Mouse (Mus musculus) small intestine, adult 2 months (tissue): Measurements from ENCODE around the gene App.

Source experiments
- CTCF ChIP-seq: fragments of 200-500 bp; IDR thresholded peaks from 2 replicates; pipeline ENCODE4 v1.5.1; 2012; ENCODE audit warnings: low read depth, mild to moderate bottlenecking, control low read depth, inconsistent platforms, low read length, moderate library complexity, mixed read lengths; ENCODE audit not compliant: insufficient replicate concordance, insufficient read length; ENCODE audit errors: extremely low read depth
- POLR2A ChIP-seq: fragments of 200-500 bp; IDR thresholded peaks from 2 replicates; pipeline ENCODE4 v1.6.1; 2012; ENCODE audit warnings: low read depth, mild to moderate bottlenecking, control low read depth, inconsistent platforms, low read length, moderate library complexity

DNA sequence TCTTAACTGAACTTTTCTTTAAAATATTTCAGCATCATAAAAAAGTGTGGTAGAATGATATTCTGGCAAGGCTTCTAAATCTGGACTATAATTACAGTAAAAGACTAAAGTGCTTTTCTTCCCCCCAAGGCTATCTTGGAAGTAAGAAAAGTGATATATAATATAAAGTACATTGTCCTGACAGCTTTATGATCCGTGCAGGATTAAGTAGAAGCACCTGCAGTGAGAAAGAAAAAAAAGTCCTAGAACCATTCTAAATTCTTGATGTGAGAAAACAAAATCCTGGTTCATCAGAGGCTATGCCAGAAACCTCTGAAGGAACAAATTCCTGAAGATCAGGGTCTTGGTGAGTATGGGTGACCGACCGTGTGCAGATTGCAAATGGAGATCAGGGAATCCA, 110.8 kb downstream of the App start:
- TF ChIP-seq POLR2A = no peak
- TF ChIP-seq CTCF = no peak
